Mouse (Mus musculus) small intestine, adult 2 months (tissue): Measurements from ENCODE around the gene Slc30a7.

Experiments
- CTCF ChIP-seq: fragments of 200-500 bp; IDR thresholded peaks from 2 replicates; pipeline ENCODE4 v1.5.1; 2012; ENCODE audit warnings: low read depth, mild to moderate bottlenecking, control low read depth, inconsistent platforms, low read length, moderate library complexity, mixed read lengths; ENCODE audit not compliant: insufficient replicate concordance, insufficient read length; ENCODE audit errors: extremely low read depth
- POLR2A ChIP-seq: fragments of 200-500 bp; IDR thresholded peaks from 2 replicates; pipeline ENCODE4 v1.6.1; 2012; ENCODE audit warnings: low read depth, mild to moderate bottlenecking, control low read depth, inconsistent platforms, low read length, moderate library complexity

DNA sequence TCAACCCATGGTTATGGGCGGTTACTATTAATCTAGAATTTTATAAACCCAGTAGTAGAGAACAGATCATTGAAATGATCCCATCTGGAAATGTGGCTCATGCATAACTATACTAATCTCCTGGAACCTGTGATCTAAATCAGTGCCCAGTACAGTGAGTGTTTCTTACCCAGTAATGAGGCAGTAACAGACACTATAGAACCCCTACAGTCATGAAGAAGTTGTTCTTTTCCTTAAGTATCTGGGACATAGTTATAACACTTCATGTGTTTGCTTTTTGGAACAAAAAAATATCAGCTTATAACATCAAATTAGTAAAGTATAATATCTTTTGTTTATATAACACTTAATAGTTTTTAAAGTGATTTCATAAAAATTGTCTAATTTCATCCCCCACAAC, 43.6 kb downstream of the Slc30a7 start:
- TF ChIP-seq CTCF (no peak), POLR2A (no peak)
